Mouse (Mus musculus) liver, postnatal 0 days (tissue): ENCODE results near the gene Zfp275.

ENCODE experiments used
- CTCF ChIP-seq: sonication (generic); IDR thresholded peaks from 2 replicates; pipeline ENCODE4 v1.5.1; 2016; ENCODE audit warnings: antibody characterized with exemption, low read depth
- EP300 ChIP-seq: IDR thresholded peaks from 2 replicates; pipeline ENCODE4 v1.6.1; 2016; ENCODE audit warnings: antibody characterized with exemption, low read depth, mild to moderate bottlenecking

- TF ChIP-seq CTCF (no peak), EP300 (no peak)
These were observed 42.5 kb downstream of the Zfp275 start for GRCm38 (mm10) chrX:73384924-73385323.
